16 mouse cellular contexts compared by ENCODE assay signal in genomic region chr1:132222166-132222565, GRCm38 (mm10). TPM values are rescaled to one million over a fixed set of nuclear protein-coding genes. Genes with fewer than 3 reads are reported as not detected.
DNase-seq lines count a peak whose midpoint lies in the region; ATAC-seq and TF ChIP-seq lines count a peak whose summit lies in the region.
"Had no signal": no experiment of that assay in that cellular context is flagged by ENCODE, and none has a peak within 500 bp of the region (broad histone marks: within the 10 kb centered on the region; RNA-seq: fewer than 3 reads in every experiment).

No protein-coding gene starts in this region.

- H3K27ac ChIP-seq in forebrain, embryonic 12.5 days = peak overlapping the region; percentile 76
- H3K27ac ChIP-seq in hindbrain, embryonic 14.5 days = peak overlapping the region; percentile 66
- peak overlapping the region; percentile 72 for H3K27ac ChIP-seq in midbrain, embryonic 16.5 days (ENCODE audit: low read length)
- H3K27ac ChIP-seq: heart, embryonic 15.5 days; kidney, embryonic 15.5 days had no signal

- no peaks in the 10 kb centered on the region for H3K36me3 ChIP-seq in forebrain, embryonic 12.5 days (replicated peaks)
- H3K36me3 ChIP-seq in hindbrain, embryonic 14.5 days (replicated peaks; ENCODE audit: control insufficient read depth, insufficient read depth) = no peaks in the 10 kb centered on the region
- no peaks in the 10 kb centered on the region for H3K36me3 ChIP-seq in midbrain, embryonic 16.5 days (ENCODE audit: control insufficient read depth, insufficient read depth, low read length)
- H3K36me3 ChIP-seq: heart, embryonic 15.5 days; kidney, embryonic 15.5 days had no signal

- peak; percentile 79; the same call in 1 of the 2 replicates for ATAC-seq in forebrain, embryonic 12.5 days (ENCODE audit: low FRiP score)
- peak; percentile 82; the same call in 1 of the 2 replicates for ATAC-seq in hindbrain, embryonic 14.5 days (ENCODE audit: low FRiP score)
- ATAC-seq in midbrain, embryonic 16.5 days = peak; percentile 80

- H3K27me3 ChIP-seq in forebrain, embryonic 12.5 days = peaks cover 8% of the 10 kb centered on the region
- no peaks in the 10 kb centered on the region for H3K27me3 ChIP-seq in hindbrain, embryonic 14.5 days (ENCODE audit: control insufficient read depth, insufficient read depth, low read length)
- no peaks in the 10 kb centered on the region for H3K27me3 ChIP-seq in midbrain, embryonic 16.5 days (ENCODE audit: control insufficient read depth, insufficient read depth, low read depth, low read length)

- H3K4me2 ChIP-seq in forebrain, embryonic 12.5 days = 0 out of 2 replicates have a peak overlapping the region, but pooled peaks have one; percentile 6
- H3K4me2 ChIP-seq in hindbrain, embryonic 14.5 days (replicated peaks) = peak overlapping the region; percentile 18; the same call in 1 of the 2 replicates
- peak overlapping the region; percentile 25; the same call in 1 of the 2 replicates for H3K4me2 ChIP-seq in midbrain, embryonic 16.5 days (ENCODE audit: low read length)
- H3K4me2 ChIP-seq: heart, embryonic 15.5 days; kidney, embryonic 15.5 days had no signal

- TF ChIP-seq CTCF in lung, adult 2 months (IDR thresholded peaks at IDR 0.05; ENCODE audit: insufficient read depth, low read length) = no peak

- peak; percentile 31 for DNase-seq in Muller cell, postnatal 12 days (ENCODE audit: inconsistent ontology term)
- DNase-seq in hindbrain, embryonic 14.5 days (ENCODE audit: low spot score) = no peak
- DNase-seq in lung, adult 2 months = no peak
- DNase-seq in cerebellum, adult 9-10 months = no peak
- no peak for DNase-seq in cerebellum, postnatal 25 days
- DNase-seq in thymus, postnatal 25 days = no peak
- DNase-seq: cerebellum, adult 2 months; thymus, adult 2 months had no signal

- H3K4me1 ChIP-seq in forebrain, embryonic 12.5 days = peaks cover 28% of the 10 kb centered on the region
- H3K4me1 ChIP-seq in hindbrain, embryonic 14.5 days (replicated peaks; ENCODE audit: control insufficient read depth, insufficient read depth, low read length) = peaks cover 21% of the 10 kb centered on the region
- peaks cover 20% of the 10 kb centered on the region for H3K4me1 ChIP-seq in midbrain, embryonic 16.5 days (ENCODE audit: control insufficient read depth, insufficient read depth, low read length)
- no peaks in the 10 kb centered on the region for H3K4me1 ChIP-seq in lung, adult 2 months (ENCODE audit: control insufficient read depth, insufficient read depth, low read length)
- H3K4me1 ChIP-seq: heart, embryonic 15.5 days; kidney, embryonic 15.5 days had no signal

- TF ChIP-seq POLR2A in lung, adult 2 months (IDR thresholded peaks at IDR 0.05; ENCODE audit: borderline replicate concordance, extremely low read depth, low read depth, low read length) = no peak

- WGBS in forebrain, embryonic 12.5 days = 22% methylated on average over 6 of the region's 6 CpGs
- WGBS in hindbrain, embryonic 14.5 days = 10% methylated on average over 6 of the region's 6 CpGs
- 6% methylated on average over 6 of the region's 6 CpGs for WGBS in midbrain, embryonic 16.5 days
- 48% methylated on average over 6 of the region's 6 CpGs for WGBS in lung, adult 2 months

- H3K9ac ChIP-seq in forebrain, embryonic 12.5 days = no peak overlapping the region
- 0 out of 2 replicates have a peak overlapping the region, but pooled peaks have one; percentile 11 for H3K9ac ChIP-seq in hindbrain, embryonic 14.5 days
- no peak overlapping the region for H3K9ac ChIP-seq in midbrain, embryonic 16.5 days (ENCODE audit: low read depth, low read length)
- H3K9ac ChIP-seq: heart, embryonic 15.5 days; kidney, embryonic 15.5 days had no signal

- H3K4me3 ChIP-seq in forebrain, embryonic 12.5 days (replicated peaks) = no peak overlapping the region
- no peak overlapping the region for H3K4me3 ChIP-seq in hindbrain, embryonic 14.5 days (replicated peaks; ENCODE audit: low read length)
- H3K4me3 ChIP-seq in midbrain, embryonic 16.5 days (ENCODE audit: low read depth, low read length) = no peak overlapping the region
- H3K4me3 ChIP-seq in lung, adult 2 months (replicated peaks; ENCODE audit: extremely low read depth, low read depth, low read length) = no peak overlapping the region
- H3K4me3 ChIP-seq: heart, embryonic 15.5 days; kidney, embryonic 15.5 days had no signal

- no peaks in the 10 kb centered on the region for H3K9me3 ChIP-seq in forebrain, embryonic 12.5 days
- H3K9me3 ChIP-seq in hindbrain, embryonic 14.5 days (ENCODE audit: control insufficient read depth, low read length) = no peaks in the 10 kb centered on the region
- H3K9me3 ChIP-seq in midbrain, embryonic 16.5 days (replicated peaks; ENCODE audit: control insufficient read depth, low read length, poor library complexity, severe bottlenecking) = no peaks in the 10 kb centered on the region
- H3K9me3 ChIP-seq: heart, embryonic 15.5 days; kidney, embryonic 15.5 days had no signal

RNA-seq across cellular contexts. Expression of gene Gm10188, which starts 7.4 kb away (rescaled TPM):
- polyA plus RNA-seq in forebrain, embryonic 12.5 days (2016; fragmentation: Nextera tagmentation; extraction: Ambion mirVana) = 0.38 and 0.59 TPM in 2 replicates
- 0.39 and 0.47 TPM in 2 replicates for polyA plus RNA-seq in hindbrain, embryonic 14.5 days (2014; fragmentation: Nextera tagmentation; extraction: Ambion mirVana)
- polyA plus RNA-seq in midbrain, embryonic 16.5 days (2015; fragmentation: Nextera tagmentation; extraction: Ambion mirVana) = 0.28 and 0.63 TPM in 2 replicates
- not detected in 2 replicates for polyA plus RNA-seq in lung, adult 2 months (2012; rRNA removed)
- polyA plus RNA-seq: cerebellum, adult 2 months; embryonic facial prominence, embryonic 14.5 days; gonadal fat pad, adult 2 months; heart, embryonic 15.5 days; kidney, embryonic 15.5 days; liver, adult 2 months; lung, embryonic 16.5 days; thymus, adult 2 months had no signal

RNA-seq across cellular contexts. Expression of gene AC124108.1, which starts 30.9 kb away (rescaled TPM):
- polyA plus RNA-seq in forebrain, embryonic 12.5 days (2016; fragmentation: Nextera tagmentation; extraction: Ambion mirVana) = 5.0 and 5.7 TPM in 2 replicates
- 3.6 and 3.8 TPM in 2 replicates for polyA plus RNA-seq in hindbrain, embryonic 14.5 days (2014; fragmentation: Nextera tagmentation; extraction: Ambion mirVana)
- polyA plus RNA-seq in midbrain, embryonic 16.5 days (2015; fragmentation: Nextera tagmentation; extraction: Ambion mirVana) = 2.8 and 4.0 TPM in 2 replicates
- polyA plus RNA-seq in lung, adult 2 months (2012; rRNA removed) = not detected in 2 replicates
- polyA plus RNA-seq: heart, embryonic 15.5 days; liver, adult 2 months; thymus, adult 2 months had no signal

RNA-seq across cellular contexts. Expression of gene Lemd1, which starts 30.9 kb away (rescaled TPM):
- polyA plus RNA-seq in forebrain, embryonic 12.5 days (2016; fragmentation: Nextera tagmentation; extraction: Ambion mirVana) = 12.3 and 14.7 TPM in 2 replicates
- 15.9 and 22.1 TPM in 2 replicates for polyA plus RNA-seq in hindbrain, embryonic 14.5 days (2014; fragmentation: Nextera tagmentation; extraction: Ambion mirVana)
- polyA plus RNA-seq in midbrain, embryonic 16.5 days (2015; fragmentation: Nextera tagmentation; extraction: Ambion mirVana) = 16.2 and 18.0 TPM in 2 replicates
- polyA plus RNA-seq in lung, adult 2 months (2012; rRNA removed) = not detected in 2 replicates
- polyA plus RNA-seq: heart, embryonic 15.5 days; liver, adult 2 months; thymus, adult 2 months had no signal

Comparison
In these comparisons a context has a peak if more than half of its experiments do, and no peak if none do; other contexts are left out.
1. RNA of gene Lemd1, which starts 30.9 kb away (polyA plus RNA-seq): 15.9 to 22.1 TPM in hindbrain, embryonic 14.5 days, 16.2 to 18.0 TPM in midbrain, embryonic 16.5 days and 12.3 to 14.7 TPM in forebrain, embryonic 12.5 days; not detected in lung, adult 2 months; every median in the first group is over 10 times any median in the second.
2. Peak in every context shown above with its lines, with median percentiles within 50 percentile points of each other: ATAC-seq, H3K27ac ChIP-seq and H3K4me2 ChIP-seq.